Mouse (Mus musculus): ENCODE measurements around the gene Tnfaip1. TPM values are rescaled to one million over a fixed set of nuclear protein-coding genes. Genes with fewer than 3 reads are reported as not detected.
A peak's percentile ranks its signal among the peaks of the same experiment; 100 is the strongest.

The Tnfaip1 gene
- total RNA-seq, 4 experiments from 2014 or later: 44.2 to 54.5 (median 48.9) TPM

- DNase-seq (ENCODE audit: low spot score in 2 of 2): no peak
Observed at GRCm38 (mm10) chr11:78501529-78501928, 34.6 kb downstream of the Tnfaip1 start.

GRCm38 (mm10) chr11:78500623-78501202, 35.4 kb downstream of the Tnfaip1 start:
- no peak for DNase-seq (ENCODE audit: low spot score in 2 of 2)

- no peak for DNase-seq (ENCODE audit: low spot score in 2 of 2)
Observed at GRCm38 (mm10) chr11:78499543-78499942, 36.6 kb downstream of the Tnfaip1 start.

- peak; percentile 41 to 61 for DNase-seq (ENCODE audit: low spot score in 2 of 2)
Observed at GRCm38 (mm10) chr11:78499004-78499403, 37.1 kb downstream of the Tnfaip1 start, which contains the start of gene Vtn. Vtn (plus strand) TSS chr11:78499091.

- peak; percentile 84 to 88 for DNase-seq (ENCODE audit: low spot score in 2 of 2)
Observed at GRCm38 (mm10) chr11:78497544-78498522, 38.3 kb downstream of the Tnfaip1 start, which contains the start of gene Sarm1. Sarm1 (minus strand) TSS chr11:78497754.

GRCm38 (mm10) chr11:78497071-78497541, 39.0 kb downstream of the Tnfaip1 start:
- DNase-seq (ENCODE audit: low spot score in 2 of 2): no peak

GRCm38 (mm10) chr11:78495904-78496303, 40.2 kb downstream of the Tnfaip1 start:
- no peak for DNase-seq (ENCODE audit: low spot score in 2 of 2)

- DNase-seq (ENCODE audit: low spot score in 2 of 2): no peak
Observed at GRCm38 (mm10) chr11:78490781-78491241, 45.3 kb downstream of the Tnfaip1 start.

- DNase-seq (ENCODE audit: low spot score in 2 of 2): peak; percentile 41 to 44
Observed at GRCm38 (mm10) chr11:78488168-78488567, 48.0 kb downstream of the Tnfaip1 start.

GRCm38 (mm10) chr11:78483639-78484038, 52.5 kb downstream of the Tnfaip1 start:
- DNase-seq (ENCODE audit: low spot score in 2 of 2): no peak

- no peak for DNase-seq (ENCODE audit: low spot score in 2 of 2)
Observed at GRCm38 (mm10) chr11:78475289-78475688, 60.8 kb downstream of the Tnfaip1 start.

Other genes with a start within 250 kb of the Tnfaip1 start
- gene BC030499, start 245.5 kb downstream of the Tnfaip1 start, total RNA-seq (2022): under 1 TPM; 0.13 to 0.49 (median 0.16) TPM
- 1 to 10 TPM; 2.2 to 2.8 (median 2.6) TPM for gene Spag5, start 234.8 kb downstream of the Tnfaip1 start, total RNA-seq (2022)
- 1 to 10 TPM; 1.5 to 2.2 (median 1.7) TPM for gene Aldoc, start 213.4 kb downstream of the Tnfaip1 start, total RNA-seq (2022)
- 10 to 100 TPM; 19.1 to 25.1 (median 21.3) TPM for gene Pigs, start 207.9 kb downstream of the Tnfaip1 start, total RNA-seq (2022)
- 10 to 100 TPM in 1 of 4 experiments, 1 to 10 TPM in 3; 5.3 to 14.9 (median 8.4) TPM for gene Unc119, start 192.8 kb downstream of the Tnfaip1 start, total RNA-seq (2022)
- not detected for gene Foxn1, start 149.8 kb downstream of the Tnfaip1 start, total RNA-seq (2022)
- not detected for gene Slc13a2, start 114.1 kb downstream of the Tnfaip1 start, total RNA-seq (2022)
- under 1 TPM; 0.47 to 0.56 (median 0.50) TPM for gene Slc46a1, start 70.6 kb downstream of the Tnfaip1 start, total RNA-seq (2022)
- under 1 TPM; 0.40 to 0.77 (median 0.49) TPM for gene Sarm1, start 38.6 kb downstream of the Tnfaip1 start, total RNA-seq (2022)
- 10 to 100 TPM in 1 of 4 experiments, 1 to 10 TPM in 3; 5.7 to 11.1 (median 6.7) TPM for gene Vtn, start 37.2 kb downstream of the Tnfaip1 start, total RNA-seq (2022)
- not detected for gene Sebox, start 32.9 kb downstream of the Tnfaip1 start, total RNA-seq (2022)
- gene Tmem199, start 24.2 kb downstream of the Tnfaip1 start, total RNA-seq (2022): 10 to 100 TPM; 11.0 to 16.0 (median 14.4) TPM
- gene Poldip2, start 24.1 kb downstream of the Tnfaip1 start, total RNA-seq (2022): 100 to 1,000 TPM in 1 of 4 experiments, 10 to 100 TPM in 3; 95.0 to 105 (median 98.5) TPM
- gene Ift20, start within 50 bp of the Tnfaip1 start, total RNA-seq (2022): 10 to 100 TPM; 12.7 to 21.1 (median 17.3) TPM
- 1 to 10 TPM; 1.2 to 1.6 (median 1.5) TPM for gene Tmem97, start 14.4 kb upstream of the Tnfaip1 start, total RNA-seq (2022)
- 10 to 100 TPM in 1 of 4 experiments, 1 to 10 TPM in 3; 7.7 to 10.8 (median 8.9) TPM for gene Nlk, start 161.0 kb upstream of the Tnfaip1 start, total RNA-seq (2022)
- gene Ccnq, start 215.4 kb upstream of the Tnfaip1 start, total RNA-seq (2022): 10 to 100 TPM; 12.1 to 13.7 (median 13.1) TPM